Comparison of ENCODE assay signal across 24 mouse cellular contexts in the genomic region with DNA sequence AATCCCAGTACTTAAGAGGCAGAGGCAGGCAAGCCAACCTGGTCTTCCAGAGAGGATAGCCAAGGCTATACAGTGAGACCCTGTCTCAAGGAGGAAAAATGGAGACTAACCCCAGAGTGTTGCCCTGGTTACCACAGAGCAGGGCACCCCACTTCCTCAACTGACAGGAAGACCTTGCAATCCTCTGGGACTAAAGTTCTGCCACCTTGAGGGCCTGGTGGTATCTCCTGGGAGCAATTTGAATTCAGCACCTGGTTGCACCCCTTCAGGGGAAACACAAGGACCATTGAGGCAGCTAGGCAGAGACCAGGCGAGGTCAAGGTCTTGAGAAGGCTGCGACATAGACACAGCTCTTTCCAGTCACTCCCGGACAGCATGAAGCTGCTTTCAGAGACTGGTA. TPM values are rescaled to one million over a fixed set of nuclear protein-coding genes. Genes with fewer than 3 reads are reported as not detected.
DNase-seq lines count a peak whose midpoint lies in the region; ATAC-seq and TF ChIP-seq lines count a peak whose summit lies in the region.
"Had no signal": no experiment of that assay in that cellular context is flagged by ENCODE, and none has a peak within 500 bp of the region (broad histone marks: within the 10 kb centered on the region; RNA-seq: fewer than 3 reads in every experiment).

No protein-coding gene starts in this region.

- WGBS in liver, embryonic 15.5 days (ENCODE audit: insufficient replicate concordance) = 76% methylated on average over 3 of the region's 3 CpGs
- 86% methylated on average over 3 of the region's 3 CpGs for WGBS in liver, embryonic 12.5 days (ENCODE audit: insufficient replicate concordance)
- 92% methylated on average over 3 of the region's 3 CpGs for WGBS in small intestine, adult 2 months

- no peaks in the 10 kb centered on the region for H3K27me3 ChIP-seq in liver, embryonic 15.5 days
- H3K27me3 ChIP-seq in liver, embryonic 12.5 days (replicated peaks) = 0 out of 2 replicates have a peak, but pooled peaks cover 3% of the 10 kb centered on the region
- H3K27me3 ChIP-seq in CH12.LX (replicated peaks) = no peaks in the 10 kb centered on the region
- H3K27me3 ChIP-seq in small intestine, adult 2 months (ENCODE audit: control insufficient read depth, insufficient read depth, low read length) = no peaks in the 10 kb centered on the region
- H3K27me3 ChIP-seq: hindbrain, embryonic 12.5 days; intestine, embryonic 15.5 days; limb, embryonic 13.5 days; midbrain, embryonic 12.5 days; neural tube, embryonic 13.5 days had no signal

- no peak for ATAC-seq in liver, embryonic 15.5 days (ENCODE audit: insufficient read depth)
- no peak for ATAC-seq in liver, embryonic 12.5 days
- ATAC-seq: CD4-positive, CD25-positive, alpha-beta regulatory T cell, adult 4 months; forebrain, embryonic 14.5 days; hindbrain, postnatal 0 days; intestine, embryonic 15.5 days had no signal

- dilution Hi-C loops in CH12.LX (cut with MboI; ENCODE audit: extremely low pct_ligation_motif_present, extremely low pct_unique_long_range_greater_than_20kb, low sequenced_read_pairs) = no loop called here

- peaks cover 25% of the 10 kb centered on the region for H3K79me2 ChIP-seq in CH12.LX (replicated peaks; ENCODE audit: control insufficient read depth, extremely low read depth, insufficient read depth, poor library complexity, severe bottlenecking)

- no peak for TF ChIP-seq EP300 in CH12.LX (IDR thresholded peaks at IDR 0.05; ENCODE audit: low read length)

- H3K4me3 ChIP-seq in liver, embryonic 15.5 days (replicated peaks) = no peak overlapping the region
- H3K4me3 ChIP-seq in liver, embryonic 12.5 days = no peak overlapping the region
- H3K4me3 ChIP-seq in CH12.LX (replicated peaks in 1 of 3; ENCODE audit: low read depth in 2 of 3, low read length in 2 of 3, poor library complexity in 1 of 3) = peak overlapping the region; percentile 19 to 93 (median 70)
- no peak overlapping the region for H3K4me3 ChIP-seq in bone marrow macrophage, adult 2 months (ENCODE audit: insufficient read depth, low read length)
- no peak overlapping the region for H3K4me3 ChIP-seq in small intestine, adult 2 months (ENCODE audit: low read depth, low read length)
- H3K4me3 ChIP-seq: hindbrain, embryonic 12.5 days; intestine, embryonic 15.5 days; limb, embryonic 13.5 days; midbrain, embryonic 12.5 days; neural tube, embryonic 13.5 days had no signal

- TF ChIP-seq POLR2A in CH12.LX (IDR thresholded peaks at IDR 0.05; ENCODE audit: low read depth, low read length) = no peak
- TF ChIP-seq POLR2A in bone marrow macrophage, adult 2 months (IDR thresholded peaks at IDR 0.05; ENCODE audit: borderline replicate concordance, low read depth, low read length) = no peak
- no peak for TF ChIP-seq POLR2A in small intestine, adult 2 months (IDR thresholded peaks at IDR 0.05; ENCODE audit: low read depth, low read length)

- DNase-seq in CH12.LX (ENCODE audit: extremely low read depth) = peak; percentile 55
- no peak for DNase-seq in lung, postnatal 4 days
- DNase-seq in layer of hippocampus, adult 11-12 months (ENCODE audit: low spot score) = no peak
- DNase-seq: adrenal gland, adult 8-10 months; cerebellum, adult 18-20 months; cerebellum, postnatal 14 days; gastrocnemius, postnatal 14 days; heart, postnatal 36 days; kidney, adult 2 months; kidney, postnatal 36 days; thymus, postnatal 4 days had no signal

- no peak for TF ChIP-seq CTCF in CH12.LX (conservative IDR thresholded peaks at IDR 0.05 in 1 of 2, IDR thresholded peaks at IDR 0.05 in 1 of 2; ENCODE audit: low read depth in 2 of 2, low read length in 2 of 2)
- TF ChIP-seq CTCF in bone marrow macrophage, adult 2 months (IDR thresholded peaks at IDR 0.05; ENCODE audit: low read depth, low read length) = no peak
- TF ChIP-seq CTCF in small intestine, adult 2 months (IDR thresholded peaks at IDR 0.05; ENCODE audit: extremely low read depth, insufficient read length, insufficient replicate concordance, low read depth, low read length) = no peak

- H3K4me2 ChIP-seq in liver, embryonic 15.5 days = no peak overlapping the region
- no peak overlapping the region for H3K4me2 ChIP-seq in liver, embryonic 12.5 days
- peak overlapping the region; percentile 98 for H3K4me2 ChIP-seq in CH12.LX (ENCODE audit: insufficient read depth, low read depth, poor library complexity, severe bottlenecking)
- H3K4me2 ChIP-seq: heart, embryonic 11.5 days; hindbrain, embryonic 12.5 days; intestine, embryonic 15.5 days; limb, embryonic 13.5 days; midbrain, embryonic 12.5 days; neural tube, embryonic 13.5 days had no signal

- peaks cover 37% of the 10 kb centered on the region for H3K4me1 ChIP-seq in liver, embryonic 15.5 days (replicated peaks)
- peaks cover 56% of the 10 kb centered on the region for H3K4me1 ChIP-seq in liver, embryonic 12.5 days
- peaks cover 13 to 41% of the 10 kb centered on the region in 2 experiments for H3K4me1 ChIP-seq in CH12.LX (ENCODE audit: control insufficient read depth in 1 of 2, insufficient read depth in 2 of 2)
- H3K4me1 ChIP-seq in bone marrow macrophage, adult 2 months (ENCODE audit: control insufficient read depth, insufficient read depth, low read length) = peaks cover 23% of the 10 kb centered on the region
- peaks cover 18% of the 10 kb centered on the region for H3K4me1 ChIP-seq in small intestine, adult 2 months (ENCODE audit: control insufficient read depth, insufficient read depth, insufficient read length, low read length)

- H3K27ac ChIP-seq in liver, embryonic 15.5 days (replicated peaks) = 0 out of 2 replicates have a peak overlapping the region, but pooled peaks have one; percentile 24
- no peak overlapping the region for H3K27ac ChIP-seq in liver, embryonic 12.5 days
- peak overlapping the region; percentile 69 for H3K27ac ChIP-seq in CH12.LX (ENCODE audit: insufficient read depth, low read depth)
- H3K27ac ChIP-seq in bone marrow macrophage, adult 2 months (ENCODE audit: insufficient read depth, low read depth, low read length) = peak overlapping the region; percentile 40
- H3K27ac ChIP-seq in small intestine, adult 2 months (ENCODE audit: insufficient read depth, low read depth, low read length) = peak overlapping the region; percentile 83
- H3K27ac ChIP-seq: hindbrain, embryonic 12.5 days; hindbrain, postnatal 0 days; limb, embryonic 13.5 days; midbrain, embryonic 12.5 days; neural tube, embryonic 13.5 days had no signal

- H3K36me3 ChIP-seq in liver, embryonic 15.5 days (replicated peaks) = peaks cover 33% of the 10 kb centered on the region
- H3K36me3 ChIP-seq in liver, embryonic 12.5 days = peaks cover 56% of the 10 kb centered on the region
- H3K36me3 ChIP-seq in CH12.LX (replicated peaks in 1 of 2; ENCODE audit: control insufficient read depth in 1 of 2, insufficient read depth in 1 of 2, low read length in 1 of 2) = peaks cover 36 to 65% of the 10 kb centered on the region in 2 experiments
- H3K36me3 ChIP-seq in small intestine, adult 2 months (ENCODE audit: control insufficient read depth, insufficient read depth, low read length) = peaks cover 49% of the 10 kb centered on the region

- no peak overlapping the region for H3K9ac ChIP-seq in liver, embryonic 15.5 days
- no peak overlapping the region for H3K9ac ChIP-seq in liver, embryonic 12.5 days
- peak overlapping the region; percentile 83; the same call in 1 of the 2 replicates for H3K9ac ChIP-seq in CH12.LX (ENCODE audit: insufficient read depth, low read depth)
- H3K9ac ChIP-seq: hindbrain, embryonic 12.5 days; intestine, embryonic 15.5 days; limb, embryonic 13.5 days; midbrain, embryonic 12.5 days; neural tube, embryonic 13.5 days had no signal

- in situ Hi-C loops in CH12.LX (cut with MboI; ENCODE audit: low pct_ligation_motif_present, low pct_unique_long_range_greater_than_20kb, low sequenced_read_pairs) = loop anchor here (25.0 kb wide), 1 partner anchor 486 kb away; a partner anchor contains a TSS

- H3K9me3 ChIP-seq in liver, embryonic 15.5 days (replicated peaks) = no peaks in the 10 kb centered on the region
- no peaks in the 10 kb centered on the region for H3K9me3 ChIP-seq in liver, embryonic 12.5 days (replicated peaks)
- peaks cover 4% of the 10 kb centered on the region for H3K9me3 ChIP-seq in CH12.LX (replicated peaks; ENCODE audit: low read length)
- H3K9me3 ChIP-seq: hindbrain, embryonic 12.5 days; intestine, embryonic 15.5 days; limb, embryonic 13.5 days; midbrain, embryonic 12.5 days; neural tube, embryonic 13.5 days had no signal

- no peak for TF ChIP-seq RAD21 in CH12.LX (IDR thresholded peaks at IDR 0.05; ENCODE audit: low read depth, low read length)

TF ChIP-seq in CH12.LX, 34 proteins besides CTCF, POLR2A, EP300 and RAD21 (continues in another document):
- no peak for TF ChIP-seq NRF1 (IDR thresholded peaks at IDR 0.05; ENCODE audit: low read depth, low read length)
- TF ChIP-seq USF1 (IDR thresholded peaks at IDR 0.05; ENCODE audit: low read depth, low read length) = no peak
- TF ChIP-seq RCOR1 (conservative IDR thresholded peaks at IDR 0.05; ENCODE audit: low read depth, low read length) = no peak

RNA-seq across cellular contexts. Expression of a gene that starts 2.9 kb away (rescaled TPM):
- 2.0 and 2.1 TPM in 2 replicates for polyA plus RNA-seq in liver, embryonic 15.5 days (2015; fragmentation: Nextera tagmentation; extraction: Ambion mirVana)
- polyA plus RNA-seq in liver, embryonic 12.5 days (2016; fragmentation: Nextera tagmentation; extraction: Ambion mirVana) = 2.7 and 3.2 TPM in 2 replicates
- total RNA-seq in CH12.LX (2012; rRNA removed) = 57.3 and 69.8 TPM in 2 replicates
- 61.8 and 62.9 TPM in 2 replicates for total RNA-seq in CH12.LX (2014; rRNA removed)
- polyA plus RNA-seq in CH12.LX (2012; ENCODE audit: insufficient read length, low read depth) = 123 and 140 TPM in 2 replicates
- 60.8 and 83.0 TPM in 2 replicates for polyA plus RNA-seq in bone marrow macrophage, adult 2 months (2012; ENCODE audit: insufficient read depth, insufficient read length, missing spikeins)
- 113 and 265 TPM in 2 replicates for polyA plus RNA-seq in small intestine, adult 2 months (2012; rRNA removed)

RNA-seq across cellular contexts. Expression of a gene that starts 31.2 kb away (rescaled TPM):
- 0.67 and 0.89 TPM in 2 replicates for polyA plus RNA-seq in liver, embryonic 15.5 days (2015; fragmentation: Nextera tagmentation; extraction: Ambion mirVana)
- 1.2 and 1.3 TPM in 2 replicates for polyA plus RNA-seq in liver, embryonic 12.5 days (2016; fragmentation: Nextera tagmentation; extraction: Ambion mirVana)
- total RNA-seq in CH12.LX (2012; rRNA removed) (8.3 and 11.3 TPM in 2 replicates), CH12.LX (2014; rRNA removed) (2.5 TPM in 2 replicates)
- 8.5 and 9.5 TPM in 2 replicates for polyA plus RNA-seq in CH12.LX (2012; ENCODE audit: insufficient read length, low read depth)
- polyA plus RNA-seq in bone marrow macrophage, adult 2 months (2012; ENCODE audit: insufficient read depth, insufficient read length, missing spikeins) = 3.1 and 3.5 TPM in 2 replicates
- polyA plus RNA-seq in small intestine, adult 2 months (2012; rRNA removed) = 46.1 and 66.7 TPM in 2 replicates

RNA-seq across cellular contexts. Expression of a gene that starts 53.0 kb away (rescaled TPM):
- polyA plus RNA-seq in liver, embryonic 15.5 days (2015; fragmentation: Nextera tagmentation; extraction: Ambion mirVana) = 5.0 and 5.8 TPM in 2 replicates
- polyA plus RNA-seq in liver, embryonic 12.5 days (2016; fragmentation: Nextera tagmentation; extraction: Ambion mirVana) = 8.9 and 9.2 TPM in 2 replicates
- total RNA-seq in CH12.LX (2012; rRNA removed) (8.1 and 9.0 TPM in 2 replicates), CH12.LX (2014; rRNA removed) (11.0 and 14.3 TPM in 2 replicates)
- polyA plus RNA-seq in CH12.LX (2012; ENCODE audit: insufficient read length, low read depth) = 1.1 and 2.0 TPM in 2 replicates
- polyA plus RNA-seq in bone marrow macrophage, adult 2 months (2012; ENCODE audit: insufficient read depth, insufficient read length, missing spikeins) = 10.4 TPM in 2 replicates
- polyA plus RNA-seq in small intestine, adult 2 months (2012; rRNA removed) = 4.7 and 9.1 TPM in 2 replicates

Comparison
In these comparisons a context has a peak if more than half of its experiments do, and no peak if none do; other contexts are left out.
1. H3K4me3 ChIP-seq: peak in CH12.LX (3 of 3); none in liver, embryonic 15.5 days (single experiment), liver, embryonic 12.5 days (single experiment), bone marrow macrophage, adult 2 months (single experiment) and small intestine, adult 2 months (single experiment).
2. RNA of a gene that starts 2.9 kb away (polyA plus RNA-seq): 113 to 265 TPM in small intestine, adult 2 months, 123 to 140 TPM in CH12.LX and 60.8 to 83.0 TPM in bone marrow macrophage, adult 2 months; 2.7 to 3.2 TPM in liver, embryonic 12.5 days and 2.0 to 2.1 TPM in liver, embryonic 15.5 days; every median in the first group is over 10 times any median in the second.